Mouse (Mus musculus) ES-E14 (cell line): ENCODE measurements around the gene Rom1.

Experiments used
- ZC3H11A ChIP-seq: IDR thresholded peaks from 2 replicates; pipeline ENCODE4 v1.6.1; 2012; ENCODE audit warnings: low read depth, mild to moderate bottlenecking, inconsistent platforms, low read length, borderline replicate concordance
- ZNF384 ChIP-seq: IDR thresholded peaks from 2 replicates; pipeline ENCODE4 v1.6.1; 2012; ENCODE audit warnings: low read depth, low read length, inconsistent platforms

DNA sequence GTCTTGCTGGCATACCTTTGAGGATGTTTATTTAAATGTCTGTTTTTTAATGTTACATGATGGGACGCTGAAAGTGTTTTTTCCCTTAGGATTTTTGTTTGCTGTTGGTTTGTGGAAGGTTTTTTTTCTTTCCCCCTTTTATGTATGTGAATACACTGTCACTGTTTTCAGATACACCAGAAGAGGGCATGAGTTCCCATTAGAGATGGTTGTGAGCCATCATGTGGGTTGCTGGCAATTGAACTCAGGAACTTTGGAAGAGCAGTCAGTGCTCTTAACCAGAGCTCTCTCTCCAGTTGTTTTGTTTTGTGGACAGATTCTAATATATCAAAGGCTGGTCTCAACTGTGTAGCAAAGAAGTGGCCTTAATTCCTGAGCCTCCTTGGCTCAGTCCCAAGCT, 45.5 kb upstream of the Rom1 start:
- TF ChIP-seq ZC3H11A (no peak), ZNF384 (no peak)
